Mouse (Mus musculus) cortical plate, adult 2 months (tissue): ENCODE measurements around the gene Zfand6.

Experiments used
- CTCF ChIP-seq: fragments of 200-500 bp; IDR thresholded peaks from 2 replicates; pipeline ENCODE4 v1.5.1; 2011; ENCODE audit warnings: mild to moderate bottlenecking, control low read depth, low read length; ENCODE audit not compliant: insufficient read depth; ENCODE audit errors: extremely low read depth
- POLR2A ChIP-seq: fragments of 200-500 bp; IDR thresholded peaks from 2 replicates; pipeline ENCODE4 v1.6.1; 2011; ENCODE audit warnings: mild to moderate bottlenecking, low read length, control low read depth; ENCODE audit not compliant: insufficient read depth; ENCODE audit errors: extremely low read depth

DNA sequence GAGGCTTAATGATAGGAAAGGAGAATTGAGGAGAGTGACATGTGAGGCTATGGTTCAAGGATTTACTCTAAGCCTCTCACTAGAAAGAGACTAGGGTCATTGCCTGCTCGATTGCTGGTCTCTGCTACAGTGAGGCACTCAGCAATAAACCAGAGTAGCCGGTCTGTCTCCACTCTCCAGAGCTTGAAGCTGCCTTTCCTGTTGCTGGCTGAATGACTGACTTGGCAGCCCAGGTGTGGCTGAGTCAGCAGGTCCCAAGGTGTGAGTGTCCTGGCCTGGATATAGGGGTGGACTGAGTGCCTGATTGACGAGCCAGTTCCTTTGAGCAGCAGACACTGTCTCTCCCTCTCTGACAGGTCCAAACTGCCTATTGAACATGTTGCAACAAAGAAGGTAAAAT is 41.3 kb upstream of the Zfand6 start:
- TF ChIP-seq CTCF: no peak
- TF ChIP-seq POLR2A: no peak
